Mouse (Mus musculus) lung, adult 2 months (tissue): ENCODE results near the gene Prkag1.

Experiments
- CTCF ChIP-seq: fragments of 200-500 bp; IDR thresholded peaks from 2 replicates; pipeline ENCODE4 v1.5.1; 2011; ENCODE audit warnings: mild to moderate bottlenecking, low read length, control low read depth; ENCODE audit not compliant: insufficient read depth
- POLR2A ChIP-seq: fragments of 200-500 bp; IDR thresholded peaks from 2 replicates; pipeline ENCODE4 v1.6.1; 2011; ENCODE audit warnings: low read depth, mild to moderate bottlenecking, control low read depth, low read length, borderline replicate concordance; ENCODE audit errors: extremely low read depth

DNA sequence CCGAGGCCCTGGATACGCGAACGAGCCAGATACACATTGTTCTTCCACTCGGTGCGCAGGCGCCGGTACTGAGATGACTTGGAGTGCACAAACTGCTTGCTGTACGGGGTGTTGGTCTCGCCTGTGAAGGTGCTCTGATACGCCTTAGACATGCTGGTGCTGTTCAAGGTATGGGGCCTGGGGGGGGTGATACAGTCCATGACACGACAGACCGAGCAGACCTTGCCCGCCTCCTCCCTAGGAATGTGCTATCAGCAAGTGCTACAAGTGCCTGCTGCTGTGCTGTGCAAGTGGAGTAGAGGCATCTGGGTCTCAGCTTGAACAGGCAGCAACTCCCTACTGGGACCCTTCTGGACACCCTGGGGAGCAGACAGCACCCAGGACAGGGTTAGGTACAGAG lies 4.0 kb upstream of the Prkag1 start:
- TF ChIP-seq POLR2A: no peak
- no peak for TF ChIP-seq CTCF
